Mouse (Mus musculus) 3T3-L1 (cell line): ENCODE results near the gene Emilin2.

Experiments
- DNase-seq: peaks from one replicate; pipeline ENCODE4 v3.0.0-alpha.2; 2015; ENCODE audit warnings: low read depth, low spot score

The Emilin2 gene

DNA sequence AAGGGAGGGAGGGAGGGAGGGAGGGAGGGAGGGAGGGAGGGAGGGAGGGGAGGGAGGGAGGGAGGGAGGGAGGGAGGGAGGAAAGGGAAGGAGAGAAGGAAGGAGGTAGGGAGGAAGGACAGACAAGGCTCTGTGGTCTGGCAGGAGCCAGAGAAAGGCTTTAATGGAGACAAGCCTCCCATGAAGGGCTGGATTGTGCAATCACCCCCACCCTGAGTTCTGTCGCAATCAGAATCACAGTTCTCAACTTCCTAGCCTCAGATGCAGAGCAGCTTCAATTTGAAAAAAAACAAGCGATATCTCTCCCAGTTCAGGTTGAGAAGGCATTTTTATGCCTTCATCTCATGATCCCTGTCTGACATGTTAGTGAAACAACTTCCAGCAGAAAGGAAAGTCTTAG lies 11.4 kb downstream of the Emilin2 start:
- DNase-seq: peak; percentile 85

DNA sequence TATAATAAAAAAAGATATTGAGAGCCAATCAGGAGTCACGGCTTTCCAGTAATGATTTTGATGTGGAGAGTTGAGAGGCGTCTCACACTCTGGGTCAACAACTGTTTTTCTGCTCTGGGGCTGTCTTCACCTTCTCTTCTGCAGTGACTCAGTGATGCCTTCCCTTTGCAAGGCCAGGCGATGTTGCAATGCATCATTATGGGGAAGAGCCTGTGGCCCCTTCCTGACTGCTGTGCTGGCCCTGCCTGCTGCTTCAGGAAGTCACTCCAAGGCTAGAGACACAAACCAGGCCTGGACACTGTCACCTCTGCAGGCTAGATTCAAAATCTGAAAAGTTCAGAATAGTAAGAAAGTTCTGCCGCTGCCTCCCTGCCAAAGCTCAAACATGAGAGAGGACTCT lies 11.9 kb downstream of the Emilin2 start:
- peak; percentile 77 for DNase-seq

DNA sequence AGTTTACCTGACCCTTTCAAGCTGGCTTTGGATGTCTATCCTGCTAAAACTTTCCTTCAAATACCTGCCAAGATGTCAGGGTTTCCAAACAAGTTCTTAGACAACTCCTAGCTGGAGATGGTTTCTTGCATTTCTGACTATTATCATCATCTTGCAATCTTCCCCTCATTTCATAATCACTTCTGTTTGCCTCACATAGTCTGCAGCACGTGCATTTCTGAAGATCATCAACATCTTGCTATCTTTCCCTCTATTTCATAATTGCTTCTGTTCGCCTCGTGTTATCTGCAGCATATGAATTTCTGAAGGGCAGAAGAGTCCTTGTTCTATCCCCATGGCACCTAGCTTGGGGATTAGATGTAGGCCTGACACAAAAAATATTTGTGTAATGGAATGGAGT lies 17.2 kb downstream of the Emilin2 start:
- DNase-seq: no peak

DNA sequence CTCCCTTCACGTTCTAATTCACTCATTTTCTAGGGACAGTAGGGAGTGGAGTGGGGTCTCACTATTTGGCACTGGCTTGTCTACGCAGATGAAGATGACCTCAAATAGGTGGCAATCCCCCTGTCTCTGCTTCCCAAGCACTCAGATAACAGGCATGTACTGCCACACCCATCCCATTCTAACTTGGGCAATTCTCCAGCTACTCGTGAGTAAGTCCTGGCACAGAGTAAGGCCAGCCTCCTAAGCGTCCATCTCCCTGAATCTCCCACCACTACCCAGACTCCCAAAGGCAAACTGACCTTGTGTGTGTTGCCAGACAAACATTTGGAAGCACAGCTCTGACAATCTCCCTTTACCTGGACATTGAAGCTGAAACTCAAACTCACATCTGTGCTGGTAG lies 18.9 kb downstream of the Emilin2 start:
- peak; percentile 89 for DNase-seq

DNA sequence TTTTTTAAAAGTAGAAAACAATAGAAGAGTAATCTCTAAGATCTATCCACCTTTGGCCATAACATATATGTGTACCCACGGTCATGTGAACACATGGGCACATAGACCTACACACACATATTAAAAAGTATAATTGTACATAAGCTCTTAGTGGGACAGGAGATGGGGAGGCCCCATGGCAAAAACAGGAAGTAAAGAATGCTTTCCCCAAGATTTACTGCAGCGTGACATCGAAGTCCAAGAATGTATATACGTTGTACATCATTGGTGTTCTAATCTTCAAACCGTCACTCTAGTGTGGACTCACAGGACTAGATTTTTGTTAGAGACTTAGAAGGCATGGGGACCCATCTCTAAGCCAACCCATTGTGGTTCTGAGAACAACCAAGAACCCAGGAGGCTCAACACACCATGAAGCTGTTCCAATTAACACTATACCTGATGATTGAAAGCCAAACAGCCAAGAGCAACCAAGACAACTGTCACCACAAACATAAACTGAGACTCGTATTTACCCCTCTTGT lies 19.8 kb downstream of the Emilin2 start:
- DNase-seq: no peak

DNA sequence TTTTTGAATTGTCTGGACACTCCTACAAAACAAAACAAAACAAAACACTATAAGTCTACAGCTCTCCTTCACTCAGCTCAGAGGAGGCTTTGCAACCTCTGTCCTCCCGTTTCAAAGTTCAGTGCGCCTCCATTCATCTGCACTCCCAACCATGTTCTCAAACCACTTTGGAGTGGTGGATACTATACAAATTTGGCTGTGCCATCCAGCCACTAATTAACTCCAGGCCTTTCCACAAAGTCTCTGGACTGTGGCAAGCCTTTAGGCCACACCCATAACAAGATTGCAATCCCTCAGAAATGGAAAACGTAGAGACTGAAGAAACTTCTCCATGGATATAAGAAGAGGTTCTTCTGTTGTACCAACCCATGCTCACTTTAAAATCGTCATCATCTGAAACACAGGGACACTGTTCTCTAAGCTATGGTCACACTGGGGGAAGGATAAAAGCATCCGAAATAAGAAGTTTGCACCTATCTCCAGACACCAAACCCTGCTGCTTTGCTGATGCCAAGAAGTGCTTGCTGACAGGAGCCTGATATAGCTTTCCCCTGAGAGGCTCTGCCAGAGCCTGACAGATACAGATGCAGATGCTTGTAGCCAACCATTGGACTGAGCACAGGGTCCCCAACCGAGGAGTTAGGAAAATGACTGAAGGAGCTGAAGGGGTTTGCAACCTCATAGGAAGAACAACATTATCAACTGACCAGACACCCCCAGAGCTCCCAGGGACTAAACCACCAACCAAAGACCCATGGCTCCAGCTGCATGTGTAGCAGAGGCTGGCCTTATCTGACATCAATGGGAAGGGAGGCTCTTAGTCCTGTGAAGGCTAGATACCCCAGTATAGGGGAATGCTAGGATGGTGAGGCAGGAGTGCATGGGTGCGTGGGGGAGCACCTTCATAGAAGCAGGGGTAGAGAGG lies 21.0 kb downstream of the Emilin2 start:
- DNase-seq: peak; percentile 85

DNA sequence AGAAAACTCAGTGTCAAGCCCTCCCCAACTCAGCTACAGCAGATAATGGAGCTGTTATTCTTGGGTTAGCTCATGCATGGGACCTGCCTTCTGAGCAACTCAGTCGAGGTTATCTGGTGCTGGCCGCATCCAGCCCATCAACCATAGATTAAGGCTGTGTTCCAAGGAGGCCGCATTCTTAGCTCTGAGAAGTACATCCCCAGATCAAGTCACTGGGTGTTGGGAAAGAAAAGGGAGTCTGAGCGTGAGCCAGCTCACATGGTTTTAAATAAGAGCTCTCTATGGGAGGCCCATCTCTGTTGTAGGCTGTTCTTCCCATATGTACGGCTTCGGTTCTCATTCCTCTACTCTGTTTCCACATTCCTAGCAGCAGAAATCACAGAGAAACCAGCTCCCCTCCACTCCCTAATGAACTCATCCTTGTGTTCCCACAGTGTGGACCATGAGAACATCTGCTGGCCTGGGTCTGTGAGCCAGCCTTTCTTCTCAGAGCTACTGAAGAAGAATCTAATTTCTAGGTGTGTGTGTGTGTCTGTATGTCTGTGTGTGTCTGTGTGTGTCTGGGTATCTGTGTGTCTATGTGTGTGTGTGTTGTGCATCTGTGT lies 22.1 kb downstream of the Emilin2 start:
- peak; percentile 70 for DNase-seq

DNA sequence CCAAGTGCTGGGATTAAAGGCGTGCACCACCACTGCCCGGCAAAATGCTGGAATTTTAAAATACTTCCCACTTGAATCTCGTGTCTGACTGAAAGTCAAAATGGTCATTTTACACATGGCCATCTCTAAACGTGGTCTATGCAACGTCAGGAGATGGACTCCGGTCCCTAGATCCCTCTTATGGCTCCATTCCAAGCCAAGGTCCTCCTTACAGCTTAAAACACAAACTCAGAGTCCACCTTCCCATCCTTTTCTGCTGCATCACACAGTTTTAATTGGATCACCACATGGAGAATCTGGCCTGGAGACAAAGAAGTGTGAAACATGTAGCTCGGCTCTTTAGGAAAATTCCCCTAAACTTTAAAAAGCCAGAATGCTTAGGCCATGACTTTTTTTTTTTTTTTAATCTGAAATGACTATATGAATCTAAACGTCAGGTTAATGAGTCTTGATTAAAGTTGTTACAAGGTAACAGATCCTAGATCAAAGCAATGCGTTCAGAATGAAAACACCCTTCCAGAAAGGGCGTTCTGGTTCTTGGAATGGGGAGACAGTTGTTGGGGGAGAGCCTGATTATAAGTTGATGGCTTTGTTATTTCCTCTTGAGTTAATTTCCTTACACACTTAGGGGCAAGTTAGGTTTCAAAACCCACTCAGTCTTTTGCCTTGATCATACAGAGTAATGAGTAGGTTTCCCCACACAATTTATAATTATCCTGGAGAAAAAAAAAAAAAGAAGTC lies 22.8 kb downstream of the Emilin2 start:
- DNase-seq: no peak

DNA sequence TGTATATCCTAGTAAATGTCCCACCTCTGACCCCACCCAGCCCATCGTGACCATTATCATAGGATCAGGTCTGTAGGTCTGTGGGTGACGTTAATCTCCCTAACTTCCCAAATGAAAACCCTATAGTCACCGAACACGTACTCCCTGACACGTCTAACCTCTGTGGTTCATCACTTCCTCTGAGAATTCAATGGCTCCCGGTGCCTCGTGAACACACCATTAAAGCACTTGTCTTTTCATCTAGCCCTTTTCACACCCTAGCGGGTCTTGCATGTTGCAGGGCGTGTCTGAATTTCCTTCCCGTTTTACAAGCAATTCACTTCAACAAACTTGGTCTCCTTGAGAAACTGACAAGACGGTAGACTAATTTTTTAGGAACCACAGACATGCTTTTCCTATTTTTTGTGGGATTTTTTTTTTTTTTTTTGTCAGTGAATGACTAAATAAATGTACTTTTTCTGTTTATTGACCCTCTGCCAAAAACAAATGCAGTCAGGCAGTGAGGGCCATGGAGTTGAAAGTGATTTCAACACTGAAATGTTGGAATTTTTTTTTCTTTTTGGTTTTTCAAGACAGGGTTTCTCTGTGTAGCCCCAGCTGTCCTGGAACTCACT lies 23.5 kb downstream of the Emilin2 start:
- peak; percentile 69 for DNase-seq

DNA sequence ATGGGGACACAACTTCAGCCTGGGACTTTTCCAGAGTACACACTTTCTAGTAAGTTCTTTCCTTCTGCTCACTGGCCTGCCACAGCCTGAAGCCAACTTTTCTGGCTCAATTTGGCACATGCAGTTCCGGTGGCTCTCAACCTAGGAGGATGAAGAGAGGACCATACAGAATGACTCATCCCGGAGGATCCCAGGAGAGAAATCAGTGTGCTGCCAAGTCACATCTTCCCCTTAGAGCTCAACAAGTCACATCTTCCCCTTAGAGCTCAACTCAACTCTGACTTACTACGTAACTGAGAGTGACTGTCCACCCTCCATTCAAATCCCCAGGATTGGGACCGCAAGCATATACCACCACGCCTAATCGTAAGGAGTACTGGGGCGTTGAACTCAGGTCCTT lies 24.2 kb downstream of the Emilin2 start:
- peak; percentile 72 for DNase-seq

DNA sequence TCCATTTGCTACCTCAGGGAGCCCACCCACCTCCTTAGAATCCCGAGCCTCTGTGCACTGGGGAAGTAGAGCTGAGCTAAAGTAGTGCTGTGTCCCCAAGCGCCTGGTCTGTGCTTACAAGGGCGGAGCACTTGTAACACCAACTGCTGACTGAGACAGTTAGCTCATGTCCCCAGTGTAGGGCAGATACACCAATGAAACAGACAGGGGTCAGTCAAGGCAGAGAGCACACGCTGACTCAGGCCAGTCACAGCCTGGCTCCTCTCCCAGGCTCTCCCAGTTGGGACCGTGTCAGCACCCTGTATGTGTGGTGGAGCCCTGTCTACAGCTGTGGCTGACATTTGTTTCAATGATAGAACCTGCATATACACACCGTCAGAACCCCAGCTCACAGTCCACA lies 25.8 kb downstream of the Emilin2 start:
- DNase-seq: peak; percentile 82

DNA sequence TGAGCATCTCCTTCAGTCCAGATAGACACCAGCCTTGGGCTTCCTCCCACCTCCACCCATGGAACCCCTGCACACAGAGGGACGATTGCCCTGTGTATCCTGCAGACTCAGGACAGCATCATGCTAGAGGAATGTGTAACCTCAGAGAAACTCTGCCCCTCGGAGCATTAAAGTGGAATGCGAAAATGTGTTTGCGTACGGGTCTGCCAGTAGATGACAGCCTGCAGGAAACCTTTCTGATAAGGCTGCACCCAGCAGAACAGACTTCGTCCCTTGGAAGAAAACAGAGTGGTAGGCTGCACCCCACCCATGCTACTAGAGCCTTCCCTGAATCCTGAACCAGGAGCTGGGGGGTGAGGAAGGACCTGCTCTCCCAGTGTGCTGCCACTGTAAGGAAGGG lies 26.9 kb downstream of the Emilin2 start:
- DNase-seq: peak; percentile 82

DNA sequence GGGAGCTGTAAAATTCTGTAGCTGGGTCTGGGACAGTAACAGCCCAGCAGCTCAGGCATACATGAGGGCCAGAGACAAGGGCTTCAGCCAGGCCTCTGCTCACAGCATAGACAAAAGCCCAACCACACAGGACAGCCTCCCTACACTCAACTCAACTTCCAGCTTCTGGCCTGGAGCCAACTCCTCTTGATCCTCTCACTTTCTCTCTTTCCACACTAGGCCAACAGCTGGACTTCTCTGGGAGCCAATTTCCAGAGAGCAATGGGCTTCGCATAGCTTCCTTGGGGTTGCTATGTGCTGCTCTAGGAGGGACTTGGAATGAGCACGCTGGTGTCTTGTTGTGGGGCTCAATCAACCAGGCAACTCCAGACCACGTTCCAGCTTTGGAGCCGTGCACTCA lies 28.5 kb downstream of the Emilin2 start:
- peak; percentile 63 for DNase-seq

DNA sequence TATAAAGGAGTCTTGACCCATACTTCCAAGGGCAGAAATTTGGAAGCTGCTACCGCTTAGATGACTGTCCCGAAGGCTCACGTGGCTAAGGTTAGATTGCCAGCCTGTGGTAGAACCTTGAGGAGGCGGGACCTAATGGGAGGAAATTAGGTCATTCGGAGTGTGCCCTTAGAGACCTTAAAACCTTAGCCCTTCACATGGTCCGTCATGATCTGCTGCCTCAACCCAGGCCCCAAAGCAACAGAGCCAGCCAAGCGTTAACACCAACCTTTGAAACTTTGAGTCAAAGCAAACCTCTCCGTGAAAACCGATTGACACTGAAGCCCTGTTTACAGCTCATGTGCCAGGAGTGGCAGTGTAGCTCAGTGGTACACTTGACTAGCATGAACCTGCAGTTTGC lies 29.1 kb downstream of the Emilin2 start:
- no peak for DNase-seq

DNA sequence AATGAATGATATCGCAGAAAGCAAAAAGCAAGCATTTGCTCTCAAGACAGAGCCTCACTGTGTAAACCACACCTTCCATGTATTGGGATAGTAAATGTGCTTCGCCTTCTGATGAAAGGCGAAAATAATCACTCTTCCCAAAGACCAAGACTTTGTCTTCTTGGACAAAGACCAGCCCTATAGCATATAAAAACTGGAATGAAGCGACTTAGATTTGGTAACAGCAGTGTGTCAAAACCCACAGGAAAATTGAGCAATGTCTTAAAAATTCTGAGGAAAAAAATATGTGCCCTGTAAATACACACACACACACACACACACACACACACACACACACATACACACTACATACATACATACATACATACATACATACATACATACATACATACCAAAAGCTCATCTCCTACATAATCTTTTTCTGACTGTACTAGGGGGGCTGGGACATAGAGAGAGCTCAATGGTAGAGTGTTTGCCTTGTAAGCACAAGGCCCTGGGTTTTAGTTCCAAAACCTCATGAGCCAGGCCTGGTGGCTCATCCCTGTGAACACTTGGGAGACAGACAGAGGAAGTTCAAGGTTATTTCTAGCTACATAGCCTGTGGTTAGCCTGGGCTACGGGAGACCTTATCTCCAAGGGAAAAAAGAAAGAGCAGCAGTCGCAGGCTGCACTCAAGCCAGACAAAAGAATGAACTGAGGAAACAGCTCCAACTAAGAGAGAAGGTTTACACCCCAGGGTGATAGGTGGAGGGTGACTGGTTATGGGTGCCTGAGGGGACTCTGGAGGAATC lies 33.9 kb downstream of the Emilin2 start:
- DNase-seq: no peak

DNA sequence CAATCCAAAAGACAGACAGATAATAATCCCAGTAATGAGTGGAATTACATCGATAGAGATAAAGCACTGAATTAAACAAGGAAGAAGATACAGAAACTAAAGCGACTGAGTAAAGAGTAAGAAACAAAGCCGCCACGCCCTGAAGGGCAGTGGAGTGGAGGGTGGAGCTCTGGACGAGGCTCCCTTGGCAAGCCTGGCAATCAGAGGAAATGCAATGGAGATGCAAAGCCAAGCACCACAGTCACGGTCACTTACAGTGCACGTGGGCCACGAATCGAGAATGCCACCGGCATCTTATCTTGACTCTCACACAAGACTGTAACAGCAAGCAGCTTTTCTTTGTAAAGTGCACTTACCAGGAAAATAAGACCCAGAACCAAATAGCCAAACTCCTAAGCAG lies 35.0 kb downstream of the Emilin2 start:
- no peak for DNase-seq

DNA sequence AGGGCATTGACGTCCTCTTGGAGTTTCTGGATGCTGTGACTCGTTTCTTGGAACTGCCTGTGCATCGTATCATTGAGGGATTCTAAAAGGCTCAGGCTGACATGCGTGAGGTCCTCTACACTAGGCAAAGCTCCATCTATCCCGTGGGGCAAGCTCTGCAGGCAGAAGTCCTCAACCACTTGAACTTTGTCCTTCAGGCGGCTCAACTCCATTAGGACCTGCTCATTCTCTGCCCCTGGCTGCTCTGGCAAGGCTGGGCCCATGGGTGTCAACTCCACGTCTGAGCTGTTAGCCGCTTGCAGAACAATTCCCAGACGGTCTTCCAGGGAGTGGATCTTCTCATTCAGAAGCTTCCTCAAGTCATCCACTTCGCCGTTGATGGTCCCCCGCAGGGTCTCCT lies 37.9 kb downstream of the Emilin2 start:
- DNase-seq: no peak

DNA sequence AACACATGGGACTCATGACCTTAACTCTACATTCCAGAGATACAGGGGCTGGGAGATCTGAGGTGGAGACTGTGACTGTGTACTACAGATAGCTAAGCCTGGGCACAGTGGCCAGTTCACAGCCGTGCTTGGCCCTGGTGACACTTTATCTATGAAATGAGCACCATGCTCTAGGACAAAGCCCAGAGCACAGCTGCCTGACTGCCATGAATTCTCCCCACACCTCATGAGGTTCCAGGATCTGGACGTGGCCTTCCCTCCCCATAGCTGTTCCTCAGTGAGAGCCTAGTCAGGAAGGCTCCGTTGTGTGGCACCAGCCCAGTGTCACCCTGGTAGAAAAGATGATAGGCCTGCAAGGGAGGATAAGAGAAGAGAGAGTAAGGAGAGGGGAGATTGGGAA lies 43.2 kb downstream of the Emilin2 start:
- DNase-seq: no peak

DNA sequence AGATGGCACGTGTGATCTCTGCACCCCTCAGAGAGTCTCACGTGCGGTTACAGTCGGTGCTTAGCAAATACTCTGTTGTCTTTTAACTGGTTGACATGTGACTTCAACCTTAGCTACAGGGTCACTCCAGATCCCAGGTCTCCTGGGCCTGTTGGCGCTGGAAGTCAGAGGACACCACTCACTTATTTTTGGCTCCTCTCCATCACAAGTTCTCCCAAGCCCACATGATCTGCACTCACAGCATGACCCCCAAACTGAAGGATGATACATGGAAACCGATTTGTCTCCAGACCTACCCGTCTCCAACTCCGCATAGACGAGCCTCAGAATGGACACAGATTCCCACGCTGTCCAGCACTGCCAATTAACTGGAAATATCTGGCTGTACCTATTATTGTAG lies 43.6 kb downstream of the Emilin2 start:
- DNase-seq: no peak

DNA sequence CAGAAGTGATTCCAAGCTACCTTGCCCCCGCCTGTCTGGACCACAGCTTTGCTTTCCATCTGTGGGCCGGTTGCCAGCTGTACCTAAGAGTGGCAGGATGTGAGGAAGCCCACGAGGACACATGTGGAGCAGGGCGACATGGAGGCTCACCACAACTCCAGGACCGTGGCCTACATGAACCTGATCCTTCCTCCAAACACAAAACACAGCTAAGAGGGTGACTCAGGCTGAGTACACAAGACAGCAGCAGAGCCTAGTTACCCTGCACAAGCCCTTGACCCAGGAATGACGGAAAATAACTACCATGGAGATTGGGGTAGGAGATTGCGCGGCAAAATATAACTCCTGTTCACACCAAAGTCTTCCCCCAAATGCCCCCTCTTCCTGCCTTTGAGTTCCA lies 44.4 kb downstream of the Emilin2 start:
- no peak for DNase-seq
